In the genomic region with DNA sequence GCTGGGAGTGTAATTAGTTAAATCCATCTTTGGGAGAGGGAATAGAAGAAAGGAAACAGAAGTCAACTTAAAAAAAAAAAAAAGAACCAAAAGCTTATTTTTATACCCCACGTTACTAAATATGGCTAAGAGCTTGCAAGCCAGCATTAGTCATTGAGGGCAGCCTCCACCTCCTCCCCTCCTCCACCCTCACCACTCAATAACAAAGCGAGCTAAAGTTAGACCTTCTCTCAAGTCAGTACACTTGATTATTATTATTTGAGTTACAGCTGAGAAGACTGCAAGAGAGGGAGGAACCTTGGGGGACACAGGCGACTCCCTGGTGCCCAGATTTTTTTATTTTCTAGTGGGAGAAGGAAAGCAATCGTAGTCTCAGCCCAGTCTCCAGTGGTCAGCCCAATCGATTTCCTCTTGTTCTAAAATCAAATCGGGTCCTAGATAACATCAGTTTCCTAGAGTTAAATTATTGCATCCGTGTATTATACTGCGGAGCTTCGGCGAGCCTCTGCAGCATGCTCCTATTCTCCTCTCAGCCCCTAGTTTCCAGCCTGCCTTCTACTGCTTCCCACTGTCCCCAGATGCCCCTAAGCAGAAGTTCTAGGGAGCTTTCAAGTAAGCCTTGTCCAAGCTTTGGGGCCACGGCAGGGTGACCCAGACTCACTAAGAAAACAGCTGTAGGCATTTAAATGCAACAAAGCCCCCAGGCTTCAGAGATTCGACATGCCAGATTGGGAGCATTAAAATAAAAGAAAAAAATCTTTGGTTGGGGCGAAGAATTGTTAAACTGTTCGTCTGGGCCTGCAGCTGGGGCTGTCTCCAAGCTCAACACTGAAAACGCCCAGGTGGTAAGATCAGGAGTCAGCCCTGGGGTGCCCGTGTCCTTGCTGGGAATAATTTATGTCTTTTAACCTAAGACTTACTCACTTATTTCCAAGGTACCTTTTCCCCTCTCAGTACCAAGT, we compare ENCODE assay signal across 8 mouse cellular contexts.
DNase-seq lines count a peak whose midpoint lies in the region; ATAC-seq and TF ChIP-seq lines count a peak whose summit lies in the region.

No protein-coding gene starts in this region.

- H3K27ac ChIP-seq in intestine, postnatal 0 days (ENCODE audit: low read depth, low read length) = no peak overlapping the region

- no peaks in the 10 kb centered on the region for H3K9me3 ChIP-seq in intestine, postnatal 0 days (ENCODE audit: control insufficient read depth)

- no peak overlapping the region for H3K4me3 ChIP-seq in intestine, postnatal 0 days (ENCODE audit: low read depth, low read length)

- no peaks in the 10 kb centered on the region for H3K4me1 ChIP-seq in intestine, postnatal 0 days (replicated peaks; ENCODE audit: control insufficient read depth, insufficient read depth, low read length)

- WGBS in intestine, postnatal 0 days = 50% methylated on average over 16 of the region's 16 CpGs

- peak; percentile 87 for ATAC-seq in frontal cortex, adult (ENCODE audit: low TSS enrichment)
- ATAC-seq in intestine, postnatal 0 days = no peak

- TF ChIP-seq CTCF in intestine, postnatal 0 days (IDR thresholded peaks at IDR 0.05; ENCODE audit: low read depth) = no peak

- no peaks in the 10 kb centered on the region for H3K36me3 ChIP-seq in intestine, postnatal 0 days (ENCODE audit: control insufficient read depth, insufficient read depth)

- DNase-seq in frontal cortex, postnatal 10 days (ENCODE audit: low spot score in 2 of 2) = no peak
- peak; percentile 7 for DNase-seq in adrenal gland, postnatal 10 days
- peak; percentile 32 for DNase-seq in lung, postnatal 25 days (ENCODE audit: low spot score)
- DNase-seq in B cell, adult 2 months = no peak
- DNase-seq in cerebellum, adult 11 months = no peak
- DNase-seq in right cerebral cortex, postnatal 25 days = no peak

- H3K9ac ChIP-seq in intestine, postnatal 0 days (ENCODE audit: low read depth, low read length) = no peak overlapping the region

- H3K4me2 ChIP-seq in intestine, postnatal 0 days (replicated peaks; ENCODE audit: low read depth) = peak overlapping the region; percentile 14; the same call in 1 of the 2 replicates

- H3K27me3 ChIP-seq in intestine, postnatal 0 days (replicated peaks; ENCODE audit: control insufficient read depth, insufficient read depth, low read length) = no peaks in the 10 kb centered on the region

Comparison
In these comparisons a context has a peak if more than half of its experiments do, and no peak if none do; other contexts are left out.
1. DNase-seq: peak in adrenal gland, postnatal 10 days (single experiment) and lung, postnatal 25 days (single experiment); none in frontal cortex, postnatal 10 days (0 of 2), B cell, adult 2 months (0 of 2), cerebellum, adult 11 months (single experiment) and right cerebral cortex, postnatal 25 days (single experiment).